Mouse (Mus musculus) G1E (cell line): ENCODE results near the gene B3gnt8. TPM values are rescaled to one million over a fixed set of nuclear protein-coding genes. Genes with fewer than 3 reads are reported as not detected.
"Not testable (repeated sequence)": the region's sequence is repeated elsewhere in the genome, so short reads cannot be mapped to it uniquely, and the experiment has no call there.

Experiments used
- ATAC-seq: 2 replicates; pipeline ENCODE4 v1.8.0; 2016; ENCODE audit warnings: mild to moderate bottlenecking; ENCODE audit not compliant: insufficient number of reproducible peaks, poor library complexity, low FRiP score, severe bottlenecking; ENCODE audit errors: extremely low read depth
- DNase-seq: peaks from one replicate; pipeline ENCODE4 v3.0.0; 2012; ENCODE audit warnings: low spot score
- H3K27me3 ChIP-seq: 2 replicates; pipeline ENCODE4 v1.6.1; 2012; ENCODE audit warnings: mild to moderate bottlenecking, low read length, inconsistent platforms; ENCODE audit not compliant: insufficient read depth
- H3K36me3 ChIP-seq: replicated peaks from 2 replicates; pipeline ENCODE3; 2012; ENCODE audit warnings: mild to moderate bottlenecking, inconsistent platforms
- H3K4me1 ChIP-seq: 2 replicates; pipeline ENCODE4 v1.6.1; 2012; ENCODE audit warnings: low read depth, low read length, inconsistent platforms, mixed read lengths; ENCODE audit not compliant: insufficient read depth
- H3K4me3 ChIP-seq: 2 replicates; pipeline ENCODE4 v1.5.1; 2012; ENCODE audit warnings: low read depth, mild to moderate bottlenecking, inconsistent platforms, low read length, moderate library complexity, mixed read lengths
- H3K9me3 ChIP-seq: replicated peaks from 2 replicates; pipeline ENCODE4 v1.6.1; 2012; ENCODE audit warnings: inconsistent platforms
- CTCF ChIP-seq: IDR thresholded peaks from 2 replicates; pipeline ENCODE4 v1.5.1; 2012; ENCODE audit warnings: low read depth, low read length, inconsistent platforms, mixed read lengths
- GATA1 ChIP-seq: IDR thresholded peaks from 2 replicates; pipeline ENCODE4 v1.6.1; 2012; ENCODE audit warnings: borderline replicate concordance, low read length, inconsistent platforms, mixed read lengths
- GATA2 ChIP-seq: IDR thresholded peaks from 2 replicates; pipeline ENCODE4 v1.6.1; 2012; ENCODE audit warnings: low read depth, low read length, inconsistent platforms, borderline replicate concordance
- POLR2AphosphoS5 ChIP-seq: IDR thresholded peaks from 2 replicates; pipeline ENCODE4 v1.6.1; 2012; ENCODE audit warnings: low read depth, low read length, inconsistent platforms; ENCODE audit not compliant: insufficient replicate concordance
- TAL1 ChIP-seq: conservative IDR thresholded peaks from 2 replicates; pipeline ENCODE4 v1.6.1; 2012; ENCODE audit warnings: low read depth, low read length, inconsistent platforms, mixed read lengths
- polyA plus RNA-seq: library from polyadenylated mRNA; stranded (reverse); fragments of >175 nt; gene quantifications from 2 replicates; pipeline ENCODE4 v1.2.3, GENCODE M21; 2012
- total RNA-seq, 2 experiments: library from RNA; stranded (forward) in 1 of 2; stranded (reverse) in 1 of 2; fragments of 200-1000 nt in 1 of 2; fragments of >200 nt in 1 of 2; fragmentation: Nextera tagmentation in 1 of 2; gene quantifications; 2 replicates each; pipeline ENCODE4 v1.2.3; 2014 to 2017

Gene B3gnt8
- total RNA-seq (2014; fragmentation: Nextera tagmentation) (0.15 and 0.83 TPM in 2 replicates), total RNA-seq (2017) (0.98 and 1.1 TPM in 2 replicates), polyA plus RNA-seq (1.0 and 1.3 TPM in 2 replicates)

- Histone ChIP-seq H3K36me3 (peaks cover 79% of the 10 kb centered on the region), H3K9me3 (no peaks in the 10 kb centered on the region), H3K27me3 (no peaks in the 10 kb centered on the region), H3K4me1 (peaks cover 42% of the 10 kb centered on the region), H3K4me3 (peak within 1 kb of the TSS; percentile 70)
- TF ChIP-seq GATA2, result no peak
- no peak for TF ChIP-seq POLR2AphosphoS5
- TF ChIP-seq CTCF, result no peak
- DNase-seq, result peak; percentile 57
- no peak for ATAC-seq
These were observed at the start of gene B3gnt8 for GRCm38 (mm10) chr7:25626509-25627430. TSS of gene B3gnt8 (plus strand) at chr7:25626654.

DNA sequence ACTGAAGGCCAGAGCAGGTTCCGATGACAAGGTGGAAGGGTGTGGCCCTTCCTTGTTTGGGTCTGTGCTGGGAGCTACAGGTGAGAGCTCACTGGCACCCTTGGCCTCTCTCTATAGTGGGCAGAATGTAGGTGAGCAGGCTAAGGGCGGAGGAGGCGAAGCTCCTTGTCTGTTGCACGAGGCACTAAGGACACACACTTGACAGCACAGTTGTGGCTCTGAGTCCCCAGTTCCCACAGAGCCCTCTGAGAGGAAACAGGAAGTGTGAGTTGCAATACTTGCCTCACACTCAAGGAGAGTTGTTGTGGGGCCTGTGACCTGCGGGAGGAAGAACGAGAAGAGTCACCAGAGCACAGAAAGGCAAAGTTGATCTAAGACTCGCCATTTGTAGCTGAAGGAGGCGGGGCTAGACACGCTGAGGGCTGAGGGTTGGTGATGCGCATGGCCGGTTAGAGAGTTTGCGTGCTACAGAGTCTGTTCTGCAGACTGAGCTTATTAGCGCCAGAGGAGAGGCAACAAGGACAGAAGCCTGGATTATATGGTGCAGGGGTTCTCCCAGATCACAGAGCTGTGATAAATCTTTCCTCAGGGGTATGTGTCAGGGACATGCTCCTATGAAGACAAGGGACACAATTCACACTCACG is 49.5 kb upstream of the B3gnt8 start:
- not testable (repeated sequence) for H3K4me1 ChIP-seq, DNase-seq, H3K36me3 ChIP-seq, H3K9me3 ChIP-seq, ATAC-seq, H3K27me3 ChIP-seq, H3K4me3 ChIP-seq

- Histone ChIP-seq H3K4me1 (no peaks in the 10 kb centered on the region), H3K4me3 (no peak overlapping the region), H3K9me3 (no peaks in the 10 kb centered on the region), H3K36me3 (no peaks in the 10 kb centered on the region), H3K27me3 (peaks cover 6% of the 10 kb centered on the region; the same call in 1 of the 2 replicates)
- ATAC-seq, result no peak
- TF ChIP-seq GATA2 (no peak), CTCF (no peak), TAL1 (no peak), GATA1 (no peak), POLR2AphosphoS5 (no peak)
- no peak for DNase-seq
These were observed 47.0 kb upstream of the B3gnt8 start for GRCm38 (mm10) chr7:25579441-25579840.

- DNase-seq (no peak), ATAC-seq (no peak)
- TF ChIP-seq GATA2 (no peak), CTCF (no peak), POLR2AphosphoS5 (no peak), GATA1 (no peak)
- no peaks in the 10 kb centered on the region for H3K4me1 ChIP-seq
- no peaks in the 10 kb centered on the region for H3K9me3 ChIP-seq
- H3K4me3 ChIP-seq, result no peak overlapping the region
- H3K27me3 ChIP-seq, result no peaks in the 10 kb centered on the region; the same call in 1 of the 2 replicates
- H3K36me3 ChIP-seq, result no peaks in the 10 kb centered on the region
These were observed 44.1 kb upstream of the B3gnt8 start for GRCm38 (mm10) chr7:25582301-25582810.

GRCm38 (mm10) chr7:25584651-25585050 is 41.8 kb upstream of the B3gnt8 start:
- no peak for TF ChIP-seq POLR2AphosphoS5
- no peak for TF ChIP-seq GATA1
- no peak for TF ChIP-seq CTCF
- no peak for TF ChIP-seq GATA2
- no peak for TF ChIP-seq TAL1

DNA sequence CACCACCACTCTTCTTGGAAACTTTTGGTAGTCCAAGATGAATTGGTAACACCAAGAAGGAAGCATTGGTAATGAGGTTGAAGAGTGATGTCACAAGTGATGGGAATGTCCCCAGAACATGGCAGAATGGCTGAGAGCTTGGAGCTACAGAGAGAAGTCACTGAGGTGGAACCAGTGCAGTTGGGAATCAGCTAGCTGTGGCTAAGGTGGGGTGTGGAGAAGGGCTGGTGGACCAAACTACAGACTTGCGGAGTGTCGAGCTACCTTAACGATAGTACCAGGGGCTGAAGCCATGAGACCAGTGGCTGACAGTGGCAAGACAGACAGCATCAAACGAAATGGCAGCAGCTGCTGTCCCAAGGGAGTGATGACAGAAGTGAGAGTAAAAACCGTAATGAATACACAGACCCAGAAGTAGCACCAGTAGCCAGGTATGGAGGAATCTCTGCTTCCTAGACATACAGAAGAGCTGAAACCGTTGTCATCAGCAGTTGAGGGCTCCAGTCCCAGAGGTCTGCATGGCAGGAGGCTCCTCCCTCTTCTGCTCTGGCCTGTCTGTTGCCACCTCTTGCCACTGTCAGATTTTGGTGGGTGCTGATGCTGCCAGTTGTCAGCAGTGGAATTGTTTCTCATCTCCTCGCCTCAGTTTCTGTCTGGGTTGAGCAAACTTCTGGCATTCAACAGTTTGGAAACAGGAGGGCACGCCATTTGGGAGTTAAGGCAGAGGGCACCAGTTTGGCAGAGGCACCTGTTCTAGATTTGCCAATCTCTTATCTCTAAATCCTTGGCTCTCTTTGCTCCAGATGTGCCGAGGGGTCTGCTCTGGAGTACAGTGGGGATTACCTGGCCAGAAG is 40.9 kb upstream of the B3gnt8 start:
- H3K36me3 ChIP-seq, result no peaks in the 10 kb centered on the region
- H3K27me3 ChIP-seq, result no peaks in the 10 kb centered on the region; the same call in 1 of the 2 replicates
- TF ChIP-seq TAL1 (no peak), GATA1 (no peak), POLR2AphosphoS5 (no peak), GATA2 (no peak), CTCF (no peak)
- DNase-seq (no peak), ATAC-seq (no peak)
- no peaks in the 10 kb centered on the region for H3K9me3 ChIP-seq
- H3K4me3 ChIP-seq, result no peak overlapping the region
- H3K4me1 ChIP-seq, result no peaks in the 10 kb centered on the region

More at GRCm38 (mm10) chr7:25584651-25585050, 41.8 kb upstream of the B3gnt8 start:
- DNase-seq, result no peak
- no peak for ATAC-seq
- no peaks in the 10 kb centered on the region for H3K9me3 ChIP-seq
- H3K36me3 ChIP-seq, result no peaks in the 10 kb centered on the region
- no peak overlapping the region for H3K4me3 ChIP-seq
- H3K4me1 ChIP-seq, result no peaks in the 10 kb centered on the region
- H3K27me3 ChIP-seq, result no peaks in the 10 kb centered on the region; the same call in 1 of the 2 replicates
